Comparison of ENCODE assay signal across 1 mouse cellular context in the genomic region with DNA sequence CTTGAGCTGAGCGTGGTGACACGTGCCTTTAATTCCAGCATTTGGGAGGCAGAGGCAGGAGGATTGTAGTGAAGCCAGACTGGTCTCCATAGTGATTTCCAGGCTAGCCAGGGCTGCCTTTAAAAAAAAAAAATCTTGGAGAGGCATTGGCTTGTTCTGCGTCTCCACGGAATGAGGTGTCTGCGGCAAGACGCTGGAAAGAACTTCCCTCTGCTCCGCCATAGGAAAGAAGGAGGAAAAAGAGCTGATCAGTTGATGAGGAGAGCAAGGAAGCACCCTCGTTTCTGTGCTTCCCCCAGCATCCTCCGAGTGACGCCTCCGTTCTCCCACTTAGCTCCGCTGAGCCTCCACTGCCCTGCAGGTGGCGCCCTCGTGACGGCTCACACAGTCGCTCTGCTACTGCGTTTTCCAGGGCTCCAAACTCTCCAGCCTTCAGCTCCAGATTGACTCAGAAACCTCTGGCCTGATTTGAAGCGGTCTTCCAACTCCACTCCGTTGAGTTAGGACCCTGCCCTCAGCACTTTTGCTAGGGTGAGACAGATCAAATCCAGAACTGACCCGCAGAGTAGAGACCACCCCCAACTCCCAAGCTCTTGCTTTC.
TF ChIP-seq lines count a peak whose summit lies in the region.

No protein-coding gene starts in this region.

TF ChIP-seq in CH12.LX, 34 proteins besides CTCF, POLR2A, EP300 and RAD21 (continued from another document):
- TF ChIP-seq IRF4 (IDR thresholded peaks at IDR 0.05; ENCODE audit: low read depth, low read length) (peak; percentile 26; the same call in 1 of the 2 replicates), POLR2AphosphoS2 (IDR thresholded peaks at IDR 0.05; ENCODE audit: low read depth, low read length) (no peak), JUND (conservative IDR thresholded peaks at IDR 0.05; ENCODE audit: low read depth, low read length) (no peak), RCOR1 (conservative IDR thresholded peaks at IDR 0.05; ENCODE audit: low read depth, low read length) (no peak)
